Mouse (Mus musculus) bone marrow macrophage, adult 2 months (primary cell): ENCODE measurements around the gene Stxbp6. TPM values are rescaled to one million over a fixed set of nuclear protein-coding genes. Genes with fewer than 3 reads are reported as not detected.
"Not testable (repeated sequence)": the region's sequence is repeated elsewhere in the genome, so short reads cannot be mapped to it uniquely, and the experiment has no call there.

Source experiments
- H3K27ac ChIP-seq: 2 replicates; pipeline ENCODE4 v1.5.1; 2012; ENCODE audit warnings: low read depth, low read length; ENCODE audit not compliant: insufficient read depth
- H3K4me1 ChIP-seq: 2 replicates; pipeline ENCODE4 v1.6.1; 2012; ENCODE audit warnings: low read length; ENCODE audit not compliant: control insufficient read depth, insufficient read depth
- H3K4me3 ChIP-seq: 2 replicates; pipeline ENCODE4 v1.5.1; 2012; ENCODE audit warnings: mild to moderate bottlenecking, low read length, moderate library complexity; ENCODE audit not compliant: insufficient read depth
- CTCF ChIP-seq: IDR thresholded peaks from 2 replicates; pipeline ENCODE4 v1.5.1; 2012; ENCODE audit warnings: low read depth, mild to moderate bottlenecking, low read length, moderate library complexity
- POLR2A ChIP-seq: IDR thresholded peaks from 2 replicates; pipeline ENCODE4 v1.6.1; 2012; ENCODE audit warnings: mild to moderate bottlenecking, low read depth, low read length, borderline replicate concordance
- polyA plus RNA-seq: library from polyadenylated mRNA; stranded (reverse); fragments of >200 nt; gene quantifications from 2 replicates; pipeline ENCODE4 v1.2.4, GENCODE M21; 2012; ENCODE audit not compliant: missing spikeins, insufficient read depth, insufficient read length

Stxbp6 gene
- polyA plus RNA-seq, 1 experiment: 1.0 TPM

- Histone ChIP-seq H3K4me3 (no peak overlapping the region), H3K27ac (no peak overlapping the region), H3K4me1 (no peaks in the 10 kb centered on the region)
- TF ChIP-seq POLR2A (no peak), CTCF (no peak)
Measured at GRCm38 (mm10) chr12:45058007-45058406, 16.5 kb downstream of the Stxbp6 start.

- no peak for TF ChIP-seq CTCF
- TF ChIP-seq POLR2A: no peak
Measured at GRCm38 (mm10) chr12:45056372-45056771, 18.1 kb downstream of the Stxbp6 start.

GRCm38 (mm10) chr12:45053319-45053718 is 21.2 kb downstream of the Stxbp6 start:
- TF ChIP-seq POLR2A: no peak
- TF ChIP-seq CTCF: no peak
- Histone ChIP-seq H3K27ac (no peak overlapping the region), H3K4me1 (no peaks in the 10 kb centered on the region), H3K4me3 (no peak overlapping the region)

More at GRCm38 (mm10) chr12:45056372-45056771, 18.1 kb downstream of the Stxbp6 start:
- Histone ChIP-seq H3K27ac (no peak overlapping the region), H3K4me3 (no peak overlapping the region), H3K4me1 (no peaks in the 10 kb centered on the region)

- H3K27ac ChIP-seq: no peak overlapping the region
Measured at GRCm38 (mm10) chr12:45052860-45053259, 21.6 kb downstream of the Stxbp6 start.

GRCm38 (mm10) chr12:45049894-45050293 is 24.6 kb downstream of the Stxbp6 start:
- Histone ChIP-seq H3K27ac (no peak overlapping the region), H3K4me1 (no peaks in the 10 kb centered on the region), H3K4me3 (no peak overlapping the region)
- no peak for TF ChIP-seq POLR2A
- no peak for TF ChIP-seq CTCF

More at GRCm38 (mm10) chr12:45052860-45053259, 21.6 kb downstream of the Stxbp6 start:
- no peaks in the 10 kb centered on the region for H3K4me1 ChIP-seq
- H3K4me3 ChIP-seq: no peak overlapping the region
- TF ChIP-seq POLR2A: no peak
- no peak for TF ChIP-seq CTCF

GRCm38 (mm10) chr12:45047711-45048110 is 26.8 kb downstream of the Stxbp6 start:
- H3K4me1 ChIP-seq, H3K27ac ChIP-seq: not testable (repeated sequence)

GRCm38 (mm10) chr12:45047172-45047571 is 27.3 kb downstream of the Stxbp6 start:
- Histone ChIP-seq H3K4me3 (no peak overlapping the region), H3K4me1 (no peaks in the 10 kb centered on the region), H3K27ac (no peak overlapping the region)

More at GRCm38 (mm10) chr12:45047711-45048110, 26.8 kb downstream of the Stxbp6 start:
- H3K4me3 ChIP-seq: not testable (repeated sequence)

GRCm38 (mm10) chr12:45044581-45044980 is 29.9 kb downstream of the Stxbp6 start:
- Histone ChIP-seq H3K4me3 (no peak overlapping the region), H3K4me1 (no peaks in the 10 kb centered on the region), H3K27ac (no peak overlapping the region)
- TF ChIP-seq CTCF (no peak), POLR2A (no peak)

More at GRCm38 (mm10) chr12:45047172-45047571, 27.3 kb downstream of the Stxbp6 start:
- TF ChIP-seq CTCF (no peak), POLR2A (no peak)

GRCm38 (mm10) chr12:45042591-45043091 is 31.9 kb downstream of the Stxbp6 start:
- no peaks in the 10 kb centered on the region for H3K4me1 ChIP-seq
- no peak for TF ChIP-seq CTCF
- TF ChIP-seq POLR2A: no peak
- H3K4me3 ChIP-seq: no peak overlapping the region
- H3K27ac ChIP-seq: no peak overlapping the region

GRCm38 (mm10) chr12:45037496-45037895 is 37.0 kb downstream of the Stxbp6 start:
- Histone ChIP-seq H3K27ac (no peak overlapping the region), H3K4me1 (no peaks in the 10 kb centered on the region), H3K4me3 (no peak overlapping the region)
- no peak for TF ChIP-seq CTCF
- TF ChIP-seq POLR2A: no peak

GRCm38 (mm10) chr12:45037091-45037490 is 37.4 kb downstream of the Stxbp6 start:
- H3K4me1 ChIP-seq: no peaks in the 10 kb centered on the region
- no peak for TF ChIP-seq CTCF
- TF ChIP-seq POLR2A: no peak

More at GRCm38 (mm10) chr12:45037091-45037490, 37.4 kb downstream of the Stxbp6 start:
- Histone ChIP-seq H3K27ac (no peak overlapping the region), H3K4me3 (no peak overlapping the region)
